Mouse (Mus musculus): ENCODE results near the gene Park7.
A peak's percentile ranks its signal among the peaks of the same experiment; 100 is the strongest.

Gene Park7

DNA sequence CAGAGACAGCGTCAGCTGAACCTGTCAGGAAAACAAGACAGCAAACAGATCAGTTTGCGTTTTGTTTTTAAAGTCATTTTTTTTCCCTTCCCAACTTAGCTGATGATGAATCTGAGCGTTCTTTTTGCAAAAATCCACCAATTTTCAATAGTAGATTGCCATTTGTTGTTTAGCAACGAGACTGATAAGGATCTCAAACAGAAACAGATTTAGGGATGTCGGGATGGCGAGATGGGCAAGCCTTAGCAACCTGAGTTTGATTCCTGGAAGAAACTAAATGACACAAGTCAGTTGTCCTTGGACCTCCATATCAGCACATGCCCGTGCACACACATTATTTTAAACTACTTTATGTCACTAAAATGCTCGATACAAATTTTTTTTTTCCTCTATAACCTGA lies 41.6 kb downstream of the Park7 start:
- DNase-seq (ENCODE audit: low spot score), result no peak

- no peak for DNase-seq (ENCODE audit: low spot score)
Measured at GRCm38 (mm10) chr4:150872139-150872651, 42.0 kb downstream of the Park7 start.

GRCm38 (mm10) chr4:150871392-150872138 lies 42.7 kb downstream of the Park7 start:
- peak; percentile 57 for DNase-seq (ENCODE audit: low spot score)

GRCm38 (mm10) chr4:150870963-150871391 lies 43.3 kb downstream of the Park7 start:
- no peak for DNase-seq (ENCODE audit: low spot score)

GRCm38 (mm10) chr4:150869276-150870197 lies 44.7 kb downstream of the Park7 start:
- no peak for DNase-seq (ENCODE audit: low spot score)

GRCm38 (mm10) chr4:150868859-150869258 lies 45.4 kb downstream of the Park7 start:
- no peak for DNase-seq (ENCODE audit: low spot score)

GRCm38 (mm10) chr4:150868161-150868560 lies 46.1 kb downstream of the Park7 start:
- DNase-seq (ENCODE audit: low spot score), result no peak

DNA sequence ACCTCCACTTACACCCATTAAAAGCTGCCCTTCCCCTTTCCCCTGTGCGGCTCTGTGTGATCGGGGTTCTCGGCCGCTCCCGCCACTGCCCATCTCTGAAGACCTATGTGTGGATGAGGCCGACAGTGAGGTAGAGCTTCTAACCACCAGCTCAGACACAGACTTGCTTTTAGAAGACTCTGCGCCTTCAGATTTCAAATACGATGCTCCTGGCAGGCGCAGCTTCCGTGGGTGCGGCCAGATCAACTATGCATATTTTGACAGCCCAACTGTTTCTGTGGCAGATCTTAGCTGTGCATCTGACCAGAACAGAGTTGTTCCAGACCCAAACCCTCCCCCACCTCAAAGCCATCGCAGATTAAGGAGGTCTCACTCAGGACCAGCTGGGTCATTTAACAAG lies 47.7 kb downstream of the Park7 start:
- DNase-seq (ENCODE audit: low spot score), result no peak

DNA sequence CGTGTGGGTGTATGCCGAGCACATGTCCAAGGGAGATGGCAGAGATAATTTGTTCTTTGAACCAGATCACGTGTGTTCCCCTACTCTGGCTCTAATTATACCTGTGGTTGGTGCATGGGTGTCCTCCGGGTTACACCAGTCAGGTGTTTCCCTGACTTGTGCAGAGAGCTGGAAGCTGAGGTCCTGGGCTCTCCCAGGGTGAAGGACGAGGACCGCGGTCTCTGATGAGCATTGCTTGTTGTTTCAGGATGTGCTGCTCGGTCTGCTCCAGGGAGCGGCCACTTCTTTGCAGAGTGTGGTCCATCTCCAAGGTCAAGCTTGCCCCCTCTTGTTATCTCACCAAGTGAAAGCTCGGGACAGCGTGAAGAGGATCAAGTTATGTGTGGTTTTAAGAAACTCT lies 48.2 kb downstream of the Park7 start:
- DNase-seq (ENCODE audit: low spot score), result no peak

DNA sequence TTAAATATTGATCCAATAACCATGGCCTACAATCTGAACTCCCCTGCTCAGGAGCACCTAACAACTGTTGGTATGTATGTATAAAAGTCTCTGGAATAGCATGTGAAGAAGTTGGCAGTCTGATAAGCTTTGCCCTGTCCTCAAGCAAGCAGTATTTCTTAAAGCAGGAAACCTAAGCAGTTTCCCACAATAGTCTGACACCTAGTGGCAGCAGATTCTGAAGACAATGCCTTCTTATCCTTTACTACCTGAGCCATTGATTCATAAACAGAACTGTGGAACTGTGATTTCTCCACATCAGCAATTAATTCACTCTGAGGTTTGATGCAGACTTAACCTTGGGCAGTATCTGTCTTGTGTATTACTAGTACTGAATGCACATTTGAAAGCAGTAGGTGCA lies 48.9 kb downstream of the Park7 start:
- DNase-seq (ENCODE audit: low spot score), result no peak

- DNase-seq (ENCODE audit: low spot score), result no peak
Measured at GRCm38 (mm10) chr4:150862626-150863375, 51.4 kb downstream of the Park7 start.

- DNase-seq (ENCODE audit: low spot score), result no peak
Measured at GRCm38 (mm10) chr4:150861161-150861560, 53.1 kb downstream of the Park7 start.

DNA sequence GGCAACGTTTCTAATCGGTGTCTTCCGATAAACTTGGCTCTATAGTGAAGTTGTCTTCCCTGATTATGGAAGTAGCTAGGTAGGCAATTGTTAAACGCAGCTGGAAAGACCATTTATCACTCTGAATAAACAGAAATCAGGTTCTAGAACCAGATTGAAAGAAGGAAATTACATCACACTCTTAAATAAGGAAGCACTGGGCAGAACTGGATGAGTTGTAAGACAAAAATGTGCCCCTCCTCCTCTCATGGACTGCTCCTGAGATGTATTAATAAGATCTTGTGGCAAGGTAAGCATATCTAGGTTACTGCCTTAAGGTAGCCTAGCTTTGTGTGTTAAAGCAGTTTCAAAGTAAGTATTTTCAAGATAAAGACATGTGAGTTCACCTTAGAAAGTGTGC lies 53.7 kb downstream of the Park7 start:
- no peak for DNase-seq (ENCODE audit: low spot score)

- DNase-seq (ENCODE audit: low spot score), result no peak
Measured at GRCm38 (mm10) chr4:150855346-150855745, 58.9 kb downstream of the Park7 start.

- DNase-seq (ENCODE audit: low spot score), result peak; percentile 89
Measured at GRCm38 (mm10) chr4:150854839-150855246, 59.4 kb downstream of the Park7 start.

GRCm38 (mm10) chr4:150853680-150854461 lies 60.4 kb downstream of the Park7 start, which contains the start of gene Errfi1:
Gene Errfi1, plus strand, starts transcription at chr4:150853919.
- no peak for DNase-seq (ENCODE audit: low spot score)

GRCm38 (mm10) chr4:150852479-150852878 lies 61.8 kb downstream of the Park7 start:
- peak; percentile 64 for DNase-seq (ENCODE audit: low spot score)

- no peak for DNase-seq (ENCODE audit: low spot score)
Measured at GRCm38 (mm10) chr4:150852045-150852444, 62.2 kb downstream of the Park7 start.

DNA sequence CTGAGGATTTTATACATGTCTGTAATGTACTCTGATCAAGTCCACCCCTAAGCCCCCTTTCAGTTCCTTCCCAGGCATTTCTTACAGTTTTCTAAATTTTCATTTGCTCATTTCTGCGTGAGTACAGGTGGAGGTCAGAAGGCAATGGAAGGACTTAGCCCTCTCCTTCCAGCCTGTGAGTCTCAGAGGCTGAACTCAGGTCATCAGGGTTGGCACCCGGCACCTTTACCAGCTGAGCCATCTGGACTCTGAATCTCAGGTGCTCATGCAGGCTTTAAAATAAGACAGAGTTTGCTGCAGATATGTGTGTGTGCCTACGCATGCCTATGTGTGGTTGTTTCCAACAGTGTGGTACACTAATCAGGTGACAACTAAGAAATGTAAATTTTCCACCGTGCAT lies 63.3 kb downstream of the Park7 start:
- no peak for DNase-seq (ENCODE audit: low spot score)

GRCm38 (mm10) chr4:150849964-150850363 lies 64.3 kb downstream of the Park7 start:
- DNase-seq (ENCODE audit: low spot score), result no peak

All from ovary, adult 18-20 months (tissue).